Mouse (Mus musculus) R1 (cell line): ENCODE measurements at regions not wholly inside any gene's neighbourhood (a gene's known extent, or its start where the extent isn't known, plus 50 kb on each side); places are given as distances from the start of the nearest gene placed in this dataset.

ENCODE experiments used
- DNase-seq: peaks from one replicate; pipeline ENCODE4 v3.0.0-alpha.2; 2018; ENCODE audit warnings: low read depth, low spot score

GRCm38 (mm10) chr12:62881202-62881601, 1358.3 kb downstream of the Lrfn5 start:
- no peak for DNase-seq

GRCm38 (mm10) chr12:62892851-62893632, 1370.1 kb downstream of the Lrfn5 start:
- DNase-seq, result peak; percentile 33
